Mouse (Mus musculus): ENCODE measurements around the gene Pim2. TPM values are rescaled to one million over a fixed set of nuclear protein-coding genes. Genes with fewer than 3 reads are reported as not detected.
A peak's percentile ranks its signal among the peaks of the same experiment; 100 is the strongest.
"Not testable (repeated sequence)": the region's sequence is repeated elsewhere in the genome, so short reads cannot be mapped to it uniquely, and the experiment has no call there.

Pim2 gene
- polyA plus RNA-seq, 1 experiment from 2014 or later, result 10.7 TPM

DNA sequence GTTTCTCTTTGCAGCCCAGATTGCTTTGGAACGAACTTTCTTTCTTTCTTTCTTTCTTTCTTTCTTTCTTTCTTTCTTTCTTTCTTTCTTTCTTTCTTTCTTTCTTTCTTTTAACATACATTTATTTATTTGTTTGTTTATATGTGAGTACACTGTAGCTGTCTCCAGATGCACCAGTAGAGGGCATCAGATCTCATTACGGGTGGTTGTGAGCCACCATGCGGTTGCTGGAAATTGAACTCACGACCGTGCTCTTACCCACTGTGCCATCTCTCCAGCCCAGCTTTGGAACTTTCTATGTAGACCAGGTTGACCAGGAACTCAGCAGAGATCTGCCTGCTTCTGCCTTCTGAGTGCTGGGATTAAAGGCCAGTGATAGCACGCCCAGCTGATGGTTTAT lies 39.9 kb downstream of the Pim2 start:
- not testable (repeated sequence) for H3K36me3 ChIP-seq (ENCODE audit: control insufficient read depth, insufficient read depth, low read length); H3K27ac ChIP-seq (ENCODE audit: low read depth, low read length); H3K27me3 ChIP-seq (ENCODE audit: control insufficient read depth, insufficient read depth, low read length); H3K9ac ChIP-seq (ENCODE audit: low read length); H3K4me2 ChIP-seq (ENCODE audit: low read depth, low read length, severe bottlenecking); H3K9me3 ChIP-seq (ENCODE audit: control insufficient read depth, low read length); ATAC-seq (replicated peaks; ENCODE audit: low FRiP score); DNase-seq (ENCODE audit: low spot score); H3K4me3 ChIP-seq (ENCODE audit: low read depth, low read length); H3K4me1 ChIP-seq (replicated peaks; ENCODE audit: control insufficient read depth, insufficient read depth, low read length)
- WGBS, result 78% methylated on average over 6 of the region's 6 CpGs

DNA sequence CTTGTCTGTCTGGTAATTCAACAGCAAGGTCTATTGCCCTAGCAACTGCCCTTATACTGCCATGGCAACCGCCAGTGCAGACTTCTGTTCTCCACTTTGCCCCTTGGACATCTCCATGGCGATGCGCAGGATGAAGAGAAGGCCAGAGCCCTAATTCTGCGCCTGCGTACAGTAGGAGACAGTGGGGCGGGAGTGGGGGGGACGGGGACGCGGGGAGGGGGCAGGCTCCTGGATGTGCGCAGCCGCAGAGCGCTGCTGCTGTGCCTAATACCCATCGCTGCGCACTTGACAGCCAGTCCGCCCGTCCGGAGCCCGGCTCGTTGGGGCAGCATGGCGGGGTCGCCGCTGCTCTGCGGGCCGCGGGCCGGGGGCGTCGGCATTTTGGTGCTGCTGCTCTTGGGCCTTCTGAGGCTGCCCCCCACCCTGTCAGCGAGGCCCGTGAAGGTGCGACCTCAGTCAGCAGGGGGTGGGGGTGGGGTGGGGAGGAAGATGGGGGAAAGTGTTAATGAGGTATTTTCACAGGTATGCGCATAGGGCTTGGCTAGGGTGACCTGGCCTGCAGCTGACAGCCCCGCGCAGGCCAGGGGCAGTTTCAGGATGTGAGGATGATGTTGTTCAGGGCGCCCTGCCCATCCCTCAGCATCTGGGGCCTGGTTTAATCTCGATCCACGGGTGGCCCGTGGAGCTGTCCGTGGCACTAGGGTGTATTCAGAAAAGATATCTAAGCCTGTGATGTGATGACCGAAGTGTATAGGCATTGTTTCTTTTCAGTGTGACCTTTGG lies 41.7 kb downstream of the Pim2 start, which contains the start of gene Pcsk1n:
Pcsk1n (plus strand) TSS at position 222 of the 783 bp plus-strand sequence.
- peak within 1 kb of the TSS; percentile 46 for H3K27ac ChIP-seq (ENCODE audit: low read depth, low read length)
- DNase-seq (ENCODE audit: low spot score) (peak; percentile 83), ATAC-seq (replicated peaks; ENCODE audit: low FRiP score) (peak; percentile 89)
- peak within 1 kb of the TSS; percentile 31 for H3K4me3 ChIP-seq (ENCODE audit: low read depth, low read length)
- H3K36me3 ChIP-seq (ENCODE audit: control insufficient read depth, insufficient read depth, low read length), result no peaks in the 10 kb centered on the region
- peak within 1 kb of the TSS; percentile 20; the same call in 1 of the 2 replicates for H3K9ac ChIP-seq (ENCODE audit: low read length)
- H3K4me2 ChIP-seq (ENCODE audit: low read depth, low read length, severe bottlenecking), result peak within 1 kb of the TSS; percentile 48
- H3K9me3 ChIP-seq (ENCODE audit: control insufficient read depth, low read length), result no peaks in the 10 kb centered on the region
- H3K27me3 ChIP-seq (ENCODE audit: control insufficient read depth, insufficient read depth, low read length), result peaks cover 9% of the 10 kb centered on the region
- no peaks in the 10 kb centered on the region for H3K4me1 ChIP-seq (replicated peaks; ENCODE audit: control insufficient read depth, insufficient read depth, low read length)
- 16% methylated on average over 35 of the region's 40 CpGs for WGBS

DNA sequence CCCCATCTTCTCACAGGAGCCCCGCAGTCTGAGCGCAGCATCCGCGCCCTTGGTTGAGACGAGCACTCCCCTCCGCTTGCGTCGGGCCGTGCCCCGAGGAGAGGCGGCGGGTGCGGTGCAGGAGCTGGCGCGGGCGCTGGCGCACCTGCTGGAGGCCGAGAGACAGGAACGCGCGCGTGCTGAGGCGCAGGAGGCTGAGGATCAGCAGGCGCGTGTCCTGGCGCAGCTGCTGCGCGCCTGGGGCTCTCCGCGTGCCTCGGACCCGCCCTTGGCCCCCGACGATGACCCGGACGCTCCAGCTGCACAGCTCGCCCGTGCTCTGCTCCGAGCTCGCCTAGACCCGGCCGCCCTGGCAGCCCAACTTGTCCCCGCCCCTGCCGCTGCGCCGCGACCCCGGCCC lies 44.0 kb downstream of the Pim2 start:
- Histone ChIP-seq H3K4me1 (replicated peaks; ENCODE audit: control insufficient read depth, insufficient read depth, low read length) (no peaks in the 10 kb centered on the region), H3K9me3 (ENCODE audit: control insufficient read depth, low read length) (no peaks in the 10 kb centered on the region), H3K4me2 (ENCODE audit: low read depth, low read length, severe bottlenecking) (peak overlapping the region; percentile 48), H3K27me3 (ENCODE audit: control insufficient read depth, insufficient read depth, low read length) (peaks cover 9% of the 10 kb centered on the region), H3K36me3 (ENCODE audit: control insufficient read depth, insufficient read depth, low read length) (no peaks in the 10 kb centered on the region), H3K4me3 (ENCODE audit: low read depth, low read length) (peak overlapping the region; percentile 26), H3K9ac (ENCODE audit: low read length) (peak overlapping the region; percentile 32; the same call in 1 of the 2 replicates), H3K27ac (ENCODE audit: low read depth, low read length) (no peak overlapping the region)
- WGBS, result 18% methylated on average over 47 of the region's 48 CpGs
- peak; percentile 58 for DNase-seq (ENCODE audit: low spot score)
- ATAC-seq (replicated peaks; ENCODE audit: low FRiP score), result peak; percentile 25

DNA sequence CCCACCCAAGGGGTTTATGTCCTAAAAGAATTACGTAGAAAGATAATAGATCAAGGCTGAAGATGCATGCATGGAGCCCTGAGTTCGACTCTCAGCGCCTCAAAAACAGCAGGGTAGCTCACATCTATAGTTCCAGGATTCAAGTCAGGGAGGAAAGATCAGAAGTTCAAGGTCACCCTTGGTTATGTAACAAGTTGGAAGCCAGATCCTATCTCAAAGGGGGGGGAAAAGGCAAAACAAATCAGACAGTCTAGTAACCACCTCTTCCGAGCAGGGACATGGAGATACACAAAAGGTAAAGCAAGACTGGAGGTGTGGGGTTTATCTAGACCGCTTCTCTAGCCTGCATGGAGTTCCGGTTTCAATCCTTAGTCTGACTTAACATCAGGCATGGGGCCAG lies 48.2 kb downstream of the Pim2 start:
- no peak for DNase-seq (ENCODE audit: low spot score)
- Histone ChIP-seq H3K27me3 (ENCODE audit: control insufficient read depth, insufficient read depth, low read length) (peaks cover 9% of the 10 kb centered on the region), H3K9me3 (ENCODE audit: control insufficient read depth, low read length) (no peaks in the 10 kb centered on the region), H3K9ac (ENCODE audit: low read length) (no peak overlapping the region), H3K4me3 (ENCODE audit: low read depth, low read length) (no peak overlapping the region), H3K4me1 (replicated peaks; ENCODE audit: control insufficient read depth, insufficient read depth, low read length) (no peaks in the 10 kb centered on the region), H3K27ac (ENCODE audit: low read depth, low read length) (no peak overlapping the region), H3K36me3 (ENCODE audit: control insufficient read depth, insufficient read depth, low read length) (no peaks in the 10 kb centered on the region), H3K4me2 (ENCODE audit: low read depth, low read length, severe bottlenecking) (no peak overlapping the region)
- 82% methylated on average over 6 of the region's 6 CpGs for WGBS
- ATAC-seq (replicated peaks; ENCODE audit: low FRiP score), result no peak

DNA sequence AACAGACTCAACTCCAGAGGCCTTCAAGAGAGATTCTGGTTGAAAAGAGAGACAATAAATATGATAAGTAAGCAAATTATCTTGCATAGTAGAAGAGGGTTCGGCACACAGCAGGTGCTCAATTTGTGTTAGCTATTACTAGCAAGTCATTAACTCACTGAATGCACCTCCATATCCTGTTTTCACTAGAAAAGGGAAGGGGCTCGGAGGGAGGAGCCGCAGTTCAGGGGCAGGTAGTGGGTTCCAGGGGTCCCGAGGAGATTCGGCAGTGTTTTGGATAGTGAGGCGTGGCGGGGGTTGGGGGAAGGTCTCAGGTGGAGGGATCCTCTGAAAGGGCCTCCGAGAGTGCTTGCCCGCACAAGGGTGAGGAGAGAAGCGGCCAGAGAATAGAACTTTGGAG lies 49.1 kb downstream of the Pim2 start:
- ATAC-seq (replicated peaks; ENCODE audit: low FRiP score), result no peak
- peaks cover 9% of the 10 kb centered on the region for H3K27me3 ChIP-seq (ENCODE audit: control insufficient read depth, insufficient read depth, low read length)

DNA sequence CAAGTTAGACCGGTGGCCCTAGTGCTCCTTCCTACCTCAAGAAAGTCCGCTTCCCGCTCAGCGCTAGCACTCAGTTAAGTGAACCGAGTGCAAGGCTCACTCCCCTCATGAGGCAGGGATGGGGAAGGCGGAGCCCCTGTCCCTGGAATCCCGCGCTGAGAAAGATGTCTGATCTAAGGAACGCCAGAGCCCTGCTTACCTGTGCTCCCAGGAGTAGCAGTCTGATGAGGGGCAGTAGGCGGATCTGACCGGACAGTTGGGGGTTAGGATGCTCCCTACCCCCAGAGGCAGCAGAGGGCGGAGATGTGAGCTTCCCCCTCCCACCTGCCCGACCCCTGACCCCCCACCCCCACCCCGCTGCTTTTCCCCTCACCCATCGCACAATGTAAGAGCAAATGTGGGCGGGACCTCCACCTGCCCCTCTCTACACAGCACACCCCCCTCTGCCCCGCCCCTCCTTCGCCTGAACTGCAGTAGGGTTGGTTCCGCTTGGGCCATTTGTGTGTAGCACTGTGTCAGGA lies 50.3 kb downstream of the Pim2 start, which contains the start of gene Eras:
Eras (minus strand) TSS at position 338 of the 521 bp plus-strand sequence.
- peaks cover 4% of the 10 kb centered on the region; the same call in 1 of the 2 replicates for H3K27me3 ChIP-seq (ENCODE audit: control insufficient read depth, insufficient read depth, low read length)

More for the DNA sequence above, 49.1 kb downstream of the Pim2 start:
- no peaks in the 10 kb centered on the region for H3K9me3 ChIP-seq (ENCODE audit: control insufficient read depth, low read length)
- WGBS, result 18% methylated on average over 10 of the region's 10 CpGs
- no peak overlapping the region for H3K9ac ChIP-seq (ENCODE audit: low read length)
- no peak for DNase-seq (ENCODE audit: low spot score)
- no peaks in the 10 kb centered on the region for H3K36me3 ChIP-seq (ENCODE audit: control insufficient read depth, insufficient read depth, low read length)
- H3K4me3 ChIP-seq (ENCODE audit: low read depth, low read length), result no peak overlapping the region
- H3K4me2 ChIP-seq (ENCODE audit: low read depth, low read length, severe bottlenecking), result no peak overlapping the region
- H3K4me1 ChIP-seq (replicated peaks; ENCODE audit: control insufficient read depth, insufficient read depth, low read length), result no peaks in the 10 kb centered on the region
- H3K27ac ChIP-seq (ENCODE audit: low read depth, low read length), result no peak overlapping the region

More for the DNA sequence above, 50.3 kb downstream of the Pim2 start, which contains the start of gene Eras:
- H3K27ac ChIP-seq (ENCODE audit: low read depth, low read length), result no peak within 1 kb of the TSS
- 18% methylated on average over 17 of the region's 19 CpGs for WGBS
- H3K36me3 ChIP-seq (ENCODE audit: control insufficient read depth, insufficient read depth, low read length), result no peaks in the 10 kb centered on the region
- 0 out of 2 replicates have a peak within 1 kb of the TSS, but pooled peaks have one; percentile 11 for H3K4me2 ChIP-seq (ENCODE audit: low read depth, low read length, severe bottlenecking)
- no peak for DNase-seq (ENCODE audit: low spot score)
- no peaks in the 10 kb centered on the region for H3K4me1 ChIP-seq (replicated peaks; ENCODE audit: control insufficient read depth, insufficient read depth, low read length)
- no peak for ATAC-seq (replicated peaks; ENCODE audit: low FRiP score)
- no peak within 1 kb of the TSS for H3K4me3 ChIP-seq (ENCODE audit: low read depth, low read length)
- H3K9me3 ChIP-seq (ENCODE audit: control insufficient read depth, low read length), result no peaks in the 10 kb centered on the region
- H3K9ac ChIP-seq (ENCODE audit: low read length), result no peak within 1 kb of the TSS

Other genes with a start within 250 kb of the Pim2 start
- gene Syp, start 239.8 kb upstream of the Pim2 start, polyA plus RNA-seq (2014; fragmentation: Nextera tagmentation; extraction: Ambion mirVana), result 12.3 and 12.6 TPM in 2 replicates
- 2.6 and 2.9 TPM in 2 replicates for gene Prickle3, start 221.0 kb upstream of the Pim2 start, polyA plus RNA-seq (2014; fragmentation: Nextera tagmentation; extraction: Ambion mirVana)
- 54.0 and 64.5 TPM in 2 replicates for gene Plp2, start 206.9 kb upstream of the Pim2 start, polyA plus RNA-seq (2014; fragmentation: Nextera tagmentation; extraction: Ambion mirVana)
- 0.47 TPM in 1 of 2 replicates, not detected in the other for gene Magix, start 197.0 kb upstream of the Pim2 start, polyA plus RNA-seq (2014; fragmentation: Nextera tagmentation; extraction: Ambion mirVana)
- 44.6 and 47.0 TPM in 2 replicates for gene Gpkow, start 181.1 kb upstream of the Pim2 start, polyA plus RNA-seq (2014; fragmentation: Nextera tagmentation; extraction: Ambion mirVana)
- gene Wdr45, start 163.9 kb upstream of the Pim2 start, polyA plus RNA-seq (2014; fragmentation: Nextera tagmentation; extraction: Ambion mirVana), result 14.2 and 17.2 TPM in 2 replicates
- 0.55 TPM in 1 of 2 replicates, not detected in the other for gene Gm45208, start 156.0 kb upstream of the Pim2 start, polyA plus RNA-seq (2014; fragmentation: Nextera tagmentation; extraction: Ambion mirVana)
- gene Praf2, start 149.8 kb upstream of the Pim2 start, polyA plus RNA-seq (2014; fragmentation: Nextera tagmentation; extraction: Ambion mirVana), result 88.7 and 94.0 TPM in 2 replicates
- 22.8 and 27.8 TPM in 2 replicates for gene Ccdc120, start 127.4 kb upstream of the Pim2 start, polyA plus RNA-seq (2014; fragmentation: Nextera tagmentation; extraction: Ambion mirVana)
- gene Tfe3, start 115.7 kb upstream of the Pim2 start, polyA plus RNA-seq (2014; fragmentation: Nextera tagmentation; extraction: Ambion mirVana), result 23.6 and 24.8 TPM in 2 replicates
- gene Gripap1, start 88.5 kb upstream of the Pim2 start, polyA plus RNA-seq (2014; fragmentation: Nextera tagmentation; extraction: Ambion mirVana), result 56.2 and 57.2 TPM in 2 replicates
- gene Kcnd1, start 56.0 kb upstream of the Pim2 start, polyA plus RNA-seq (2014; fragmentation: Nextera tagmentation; extraction: Ambion mirVana), result 1.2 and 1.4 TPM in 2 replicates
- 37.3 and 37.6 TPM in 2 replicates for gene Otud5, start 36.9 kb upstream of the Pim2 start, polyA plus RNA-seq (2014; fragmentation: Nextera tagmentation; extraction: Ambion mirVana)
- 10.9 and 12.6 TPM in 2 replicates for gene Slc35a2, start 5.8 kb downstream of the Pim2 start, polyA plus RNA-seq (2014; fragmentation: Nextera tagmentation; extraction: Ambion mirVana)
- gene Pqbp1, start 21.0 kb downstream of the Pim2 start, polyA plus RNA-seq (2014; fragmentation: Nextera tagmentation; extraction: Ambion mirVana), result 141 and 144 TPM in 2 replicates
- 161 and 188 TPM in 2 replicates for gene Timm17b, start 21.1 kb downstream of the Pim2 start, polyA plus RNA-seq (2014; fragmentation: Nextera tagmentation; extraction: Ambion mirVana)
- gene Gm10491, start 29.6 kb downstream of the Pim2 start, polyA plus RNA-seq (2014; fragmentation: Nextera tagmentation; extraction: Ambion mirVana), result not detected in 2 replicates
- not detected in 2 replicates for gene Gm10490, start 31.3 kb downstream of the Pim2 start, polyA plus RNA-seq (2014; fragmentation: Nextera tagmentation; extraction: Ambion mirVana)
- gene Pcsk1n, start 41.6 kb downstream of the Pim2 start, polyA plus RNA-seq (2014; fragmentation: Nextera tagmentation; extraction: Ambion mirVana), result 18.0 and 23.4 TPM in 2 replicates
- gene Eras, start 50.3 kb downstream of the Pim2 start, polyA plus RNA-seq (2014; fragmentation: Nextera tagmentation; extraction: Ambion mirVana), result not detected in 2 replicates
- 69.4 and 80.0 TPM in 2 replicates for gene Hdac6, start 69.6 kb downstream of the Pim2 start, polyA plus RNA-seq (2014; fragmentation: Nextera tagmentation; extraction: Ambion mirVana)
- 5.4 and 5.6 TPM in 2 replicates for gene Gata1, start 99.8 kb downstream of the Pim2 start, polyA plus RNA-seq (2014; fragmentation: Nextera tagmentation; extraction: Ambion mirVana)
- not detected in 2 replicates for gene Glod5, start 140.2 kb downstream of the Pim2 start, polyA plus RNA-seq (2014; fragmentation: Nextera tagmentation; extraction: Ambion mirVana)
- gene Suv39h1, start 196.5 kb downstream of the Pim2 start, polyA plus RNA-seq (2014; fragmentation: Nextera tagmentation; extraction: Ambion mirVana), result 96.1 and 99.7 TPM in 2 replicates
- 0.12 and 0.51 TPM in 2 replicates for gene Was, start 212.2 kb downstream of the Pim2 start, polyA plus RNA-seq (2014; fragmentation: Nextera tagmentation; extraction: Ambion mirVana)